Mouse (Mus musculus): ENCODE data around the gene Shoc2.

- TF ChIP-seq CTCF (IDR thresholded peaks at IDR 0.05; ENCODE audit: borderline replicate concordance, control insufficient read depth, extremely low read depth, insufficient read depth, low read length, poor library complexity) (no peak), POLR2A (IDR thresholded peaks at IDR 0.05; ENCODE audit: control insufficient read depth, extremely low read depth, insufficient read depth, low read length, poor library complexity) (no peak)
Measured at GRCm38 (mm10) chr19:54068447-54068846, 124.3 kb downstream of the Shoc2 start.

All from thymus, adult 2 months (tissue).